Mouse (Mus musculus) Patski (cell line): ENCODE measurements at regions not wholly inside any gene's neighbourhood (a gene's known extent, or its start where the extent isn't known, plus 50 kb on each side); places are given as distances from the start of the nearest gene placed in this dataset.
"Not testable (repeated sequence)": the region's sequence is repeated elsewhere in the genome, so short reads cannot be mapped to it uniquely, and the experiment has no call there.

Experiments
- ATAC-seq: fragments of 100-300 bp; one replicate; pipeline ENCODE4 v1.8.0; 2021
- CTCF ChIA-PET: fragments of 350-600 bp; sonication (Branson Sonifier 250); formaldehyde crosslinking; loops from one replicate; lab custom pipeline; 2022; ENCODE audit warnings: inconsistent platforms; lab: Charles Lee
- POLR2A ChIA-PET: fragments of 350-600 bp; sonication (Branson Sonifier 250); formaldehyde crosslinking; loops from one replicate; lab custom pipeline; 2022; ENCODE audit warnings: antibody characterized with exemption, inconsistent platforms; lab: Charles Lee
- DNase-seq: peaks from one replicate; pipeline ENCODE4 v3.0.0-alpha.2; 2011; ENCODE audit warnings: low read depth, low spot score
- H3K27me3 ChIP-seq: fragments of 371-371 bp; one replicate; pipeline ENCODE4 v1.5.1; 2021
- CTCF ChIP-seq: fragments of 100-300 bp; IDR thresholded peaks from one replicate; pipeline ENCODE4 v1.5.1; 2021
- in situ Hi-C: fragments of 300-500 bp; cut with MboI; formaldehyde crosslinking; loops from 3 replicates; pipeline ENCODE4 v1.11.1; 2018; ENCODE audit warnings: low pct_unique_long_range_greater_than_20kb, mixed read lengths

DNA sequence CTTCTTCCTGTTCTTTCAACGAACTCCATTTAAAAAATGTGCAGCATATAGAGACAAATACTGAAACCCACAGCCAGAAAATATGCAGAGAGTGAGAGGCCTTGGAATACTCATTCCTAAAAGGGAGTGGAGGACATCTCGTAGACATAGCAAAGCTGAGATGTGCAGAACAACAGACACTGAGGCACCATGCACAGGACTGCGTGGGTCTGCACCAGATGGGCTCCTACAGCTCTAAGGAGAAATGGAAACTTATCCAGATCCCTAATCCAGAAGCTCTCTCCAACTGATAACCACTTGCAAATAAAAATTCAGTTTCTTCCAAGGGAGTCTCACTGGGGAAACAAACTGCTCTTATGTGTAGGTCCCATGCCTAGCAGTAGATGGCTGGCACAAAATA lies 101.6 kb downstream of the Slc25a24 start:
- no peak for TF ChIP-seq CTCF
- no peaks in the 10 kb centered on the region for H3K27me3 ChIP-seq
- ChIA-PET POLR2A (interaction anchor here (0.7 kb wide), 1 partner anchor 19 kb away, joined by 4 read pairs; no protein-coding TSS in a partner anchor), CTCF (interaction anchor here (0.7 to 0.9 kb wide), 2 partner anchors 13 to 90 kb away, joined by 3 read pairs; no protein-coding TSS in a partner anchor)
- ATAC-seq (no peak), DNase-seq (no peak)
- in situ Hi-C loops: no loop called here

DNA sequence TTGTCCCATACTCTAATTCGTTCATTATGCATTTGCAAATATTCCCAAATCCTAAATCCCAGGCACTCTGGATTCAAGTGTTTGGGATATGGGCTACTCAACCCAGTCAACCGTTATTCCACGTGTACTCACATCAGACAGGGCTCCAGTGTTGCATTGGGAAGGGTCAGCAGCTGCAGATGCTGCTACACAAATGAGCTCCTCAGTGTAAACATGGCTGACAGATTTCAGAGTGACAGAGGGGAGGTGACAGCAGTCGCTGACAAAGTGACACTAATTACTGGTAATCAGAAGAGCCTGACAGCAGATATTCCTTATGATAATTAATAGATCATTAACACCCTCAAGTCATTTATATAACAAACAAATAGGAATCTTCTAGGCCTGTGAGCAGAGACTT lies 106.2 kb upstream of the Vav3 start:
- POLR2A ChIA-PET: no interaction called here
- in situ Hi-C loops: no loop called here
- no peaks in the 10 kb centered on the region for H3K27me3 ChIP-seq
- CTCF ChIA-PET: no interaction called here
- TF ChIP-seq CTCF: no peak
- ATAC-seq: no peak
- DNase-seq: no peak

GRCm38 (mm10) chr3:109236918-109237317 lies 103.5 kb upstream of the Vav3 start:
- TF ChIP-seq CTCF: no peak
- no peak for DNase-seq
- in situ Hi-C loops: no loop called here
- ChIA-PET CTCF (no interaction called here), POLR2A (interaction anchor here (0.6 kb wide), 2 partner anchors 114 to 310 kb away, joined by 3 to 5 read pairs; no protein-coding TSS in a partner anchor)
- no peaks in the 10 kb centered on the region for H3K27me3 ChIP-seq
- no peak for ATAC-seq

- in situ Hi-C loops: no loop called here
- CTCF ChIA-PET: no interaction called here
- no peak for TF ChIP-seq CTCF
- no peak for DNase-seq
- H3K27me3 ChIP-seq: no peaks in the 10 kb centered on the region
- POLR2A ChIA-PET: interaction anchor here (0.6 to 0.8 kb wide), 2 partner anchors 19 to 21 kb away, joined by 3 to 4 read pairs; no protein-coding TSS in a partner anchor
- no peak for ATAC-seq
Measured at GRCm38 (mm10) chr3:109243491-109243890, 97.0 kb upstream of the Vav3 start.

- ATAC-seq: peak; percentile 70
- no peak for DNase-seq
- in situ Hi-C loops: no loop called here
- H3K27me3 ChIP-seq: no peaks in the 10 kb centered on the region
- POLR2A ChIA-PET: no interaction called here
- no peak for TF ChIP-seq CTCF
- CTCF ChIA-PET: interaction anchor here (1.0 to 2.6 kb wide), 2 partner anchors 16 to 243 kb away, joined by 3 to 6 read pairs; no protein-coding TSS in a partner anchor
Measured at GRCm38 (mm10) chr3:109248801-109249200, 91.7 kb upstream of the Vav3 start.

- no peak for TF ChIP-seq CTCF
- ChIA-PET CTCF (interaction anchor here (1.0 to 2.6 kb wide), 2 partner anchors 17 to 242 kb away, joined by 3 to 6 read pairs; no protein-coding TSS in a partner anchor), POLR2A (no interaction called here)
- in situ Hi-C loops: no loop called here
- H3K27me3 ChIP-seq: no peaks in the 10 kb centered on the region
- ATAC-seq (peak; percentile 80), DNase-seq (peak; percentile 86)
Measured at GRCm38 (mm10) chr3:109249359-109249758, 91.1 kb upstream of the Vav3 start.

DNA sequence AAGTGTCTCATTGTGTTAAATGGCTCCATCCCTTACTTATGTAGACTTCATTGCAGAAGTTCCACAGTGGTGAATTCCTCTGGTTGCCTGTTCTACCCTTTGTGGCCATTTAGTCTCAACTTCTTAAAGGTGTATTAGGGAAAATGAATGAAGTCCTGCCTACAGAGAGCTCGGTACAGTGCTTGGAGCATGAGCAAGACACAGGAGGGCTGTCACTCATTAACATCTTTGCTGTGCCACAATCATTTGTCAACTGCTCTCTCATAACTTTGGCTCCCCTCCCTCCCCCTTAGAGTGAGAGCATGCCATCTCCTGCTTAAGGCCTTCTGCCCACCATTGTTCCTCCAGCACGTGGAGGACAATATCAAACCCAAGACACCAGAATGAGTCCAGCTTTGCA lies 90.5 kb upstream of the Vav3 start:
- POLR2A ChIA-PET: no interaction called here
- no peaks in the 10 kb centered on the region for H3K27me3 ChIP-seq
- DNase-seq (no peak), ATAC-seq (peak; percentile 15)
- CTCF ChIA-PET: interaction anchor here (2.6 kb wide), 1 partner anchor 17 kb away, joined by 6 read pairs; no protein-coding TSS in a partner anchor
- in situ Hi-C loops: no loop called here
- TF ChIP-seq CTCF: no peak

- ChIA-PET POLR2A (no interaction called here), CTCF (interaction anchor here (0.9 to 2.3 kb wide), 4 partner anchors 18 to 57 kb away, joined by 3 to 7 read pairs (median 3); no protein-coding TSS in a partner anchor)
- ATAC-seq (no peak), DNase-seq (no peak)
- no peak for TF ChIP-seq CTCF
- H3K27me3 ChIP-seq: no peaks in the 10 kb centered on the region
- in situ Hi-C loops: no loop called here
Measured at GRCm38 (mm10) chr3:109251716-109252115, 88.7 kb upstream of the Vav3 start.

- ChIA-PET CTCF (no interaction called here), POLR2A (no interaction called here)
- TF ChIP-seq CTCF: no peak
- in situ Hi-C loops: no loop called here
- no peaks in the 10 kb centered on the region for H3K27me3 ChIP-seq
- DNase-seq (no peak), ATAC-seq (no peak)
Measured at GRCm38 (mm10) chr3:109254001-109254630, 86.3 kb upstream of the Vav3 start.

GRCm38 (mm10) chr3:109254957-109255356 lies 85.5 kb upstream of the Vav3 start:
- TF ChIP-seq CTCF: no peak
- DNase-seq (no peak), ATAC-seq (no peak)
- in situ Hi-C loops: no loop called here
- no peaks in the 10 kb centered on the region for H3K27me3 ChIP-seq
- ChIA-PET CTCF (interaction anchor here (0.9 kb wide), 1 partner anchor 33 kb away, joined by 3 read pairs; no protein-coding TSS in a partner anchor), POLR2A (no interaction called here)

DNA sequence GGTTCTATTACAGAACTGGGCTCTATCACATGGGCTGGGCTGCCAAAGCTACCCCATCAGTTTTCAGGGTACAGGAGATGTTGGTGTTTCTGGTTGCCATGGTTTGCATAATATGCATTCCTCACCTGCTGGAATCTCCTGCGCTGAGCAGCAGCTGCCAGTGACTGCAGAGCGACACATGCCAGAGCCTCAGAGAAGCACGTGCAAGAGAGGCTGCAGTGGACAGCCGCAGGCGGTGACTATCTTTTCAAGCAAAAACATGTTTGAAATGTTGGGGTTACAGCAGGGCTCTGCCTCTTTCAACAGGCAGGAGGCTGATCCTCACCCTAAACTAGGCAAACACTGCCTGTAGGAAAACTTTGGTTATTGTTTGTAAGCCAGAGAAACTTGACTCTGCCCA lies 83.7 kb upstream of the Vav3 start:
- no peaks in the 10 kb centered on the region for H3K27me3 ChIP-seq
- ChIA-PET POLR2A (interaction anchor here (0.7 kb wide), 1 partner anchor 81 kb away, joined by 3 read pairs; no protein-coding TSS in a partner anchor), CTCF (interaction anchor here (0.8 to 1.1 kb wide), 2 partner anchors 9 to 11 kb away, joined by 3 read pairs; no protein-coding TSS in a partner anchor)
- in situ Hi-C loops: no loop called here
- no peak for DNase-seq
- no peak for TF ChIP-seq CTCF
- no peak for ATAC-seq

DNA sequence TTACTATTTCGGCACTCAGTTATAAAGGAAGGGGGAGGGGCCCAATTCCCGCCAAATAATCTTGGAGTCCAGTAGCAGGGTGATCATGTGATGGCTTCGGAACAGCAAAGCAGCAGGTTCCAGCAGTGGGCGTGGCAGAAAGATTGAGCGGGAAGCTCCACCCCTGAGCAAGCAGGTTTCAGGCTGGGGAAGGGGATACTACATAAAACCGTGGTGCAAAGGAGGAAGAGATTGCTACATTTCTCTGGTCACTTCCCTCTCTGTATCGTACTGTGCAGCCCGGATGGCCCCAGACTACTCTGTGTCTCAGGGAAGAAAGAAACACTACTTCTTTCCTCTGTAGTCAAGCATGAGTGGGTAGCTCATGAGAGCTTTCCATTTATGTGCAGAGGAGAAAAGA lies 73.5 kb upstream of the Vav3 start:
- H3K27me3 ChIP-seq, DNase-seq, POLR2A ChIA-PET, ATAC-seq, in situ Hi-C loops: not testable (repeated sequence)
- CTCF ChIA-PET: interaction anchor here (1.3 kb wide), 1 partner anchor 11 kb away, joined by 3 read pairs; no protein-coding TSS in a partner anchor
